Mouse (Mus musculus): Measurements from ENCODE around the gene Itpkb. TPM values are rescaled to one million over a fixed set of nuclear protein-coding genes. Genes with fewer than 3 reads are reported as not detected.

The Itpkb gene
- polyA plus RNA-seq, 1 experiment, result 18.1 TPM

- H3K4me3 ChIP-seq (replicated peaks; ENCODE audit: control insufficient read depth, low read depth, low read length), result no peak overlapping the region
- 26% methylated on average over 5 of the region's 5 CpGs for WGBS
- no peak overlapping the region for H3K27ac ChIP-seq (ENCODE audit: control insufficient read depth, insufficient read depth, low read depth, low read length, poor library complexity)
- TF ChIP-seq POLR2A (IDR thresholded peaks at IDR 0.05; ENCODE audit: borderline replicate concordance, control insufficient read depth, low read depth, low read length) (no peak), CTCF (IDR thresholded peaks at IDR 0.05; ENCODE audit: control insufficient read depth, insufficient read depth, low read length) (no peak)
- H3K4me1 ChIP-seq (ENCODE audit: control insufficient read depth, insufficient read depth, low read length), result peaks cover 13% of the 10 kb centered on the region
These were observed 32.6 kb downstream of the Itpkb start for GRCm38 (mm10) chr1:180362844-180363243.

DNA sequence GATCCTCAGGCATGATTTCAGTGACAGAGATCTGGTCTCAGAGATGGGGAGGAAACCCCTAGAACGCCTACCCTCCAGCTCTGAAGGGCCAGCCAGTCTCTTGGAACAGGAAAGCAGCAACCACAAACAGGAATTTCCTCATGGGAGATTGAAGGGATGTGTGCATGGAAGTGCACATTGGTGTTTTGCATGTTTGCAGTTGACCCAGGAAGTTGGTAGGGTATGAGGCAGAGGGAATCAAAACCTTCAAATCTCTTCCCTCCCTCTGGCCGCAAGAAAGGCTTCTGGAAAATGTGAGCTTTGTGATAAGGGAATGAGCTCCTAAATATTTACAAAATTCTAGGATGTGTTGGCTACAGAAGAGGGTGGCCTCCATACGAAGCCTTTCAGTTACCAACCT is 33.0 kb downstream of the Itpkb start:
- no peak overlapping the region for H3K27ac ChIP-seq (ENCODE audit: control insufficient read depth, insufficient read depth, low read depth, low read length, poor library complexity)
- TF ChIP-seq CTCF (IDR thresholded peaks at IDR 0.05; ENCODE audit: control insufficient read depth, insufficient read depth, low read length) (no peak), POLR2A (IDR thresholded peaks at IDR 0.05; ENCODE audit: borderline replicate concordance, control insufficient read depth, low read depth, low read length) (no peak)
- WGBS, result 67% methylated on average over 3 of the region's 3 CpGs
- peaks cover 10% of the 10 kb centered on the region for H3K4me1 ChIP-seq (ENCODE audit: control insufficient read depth, insufficient read depth, low read length)
- H3K4me3 ChIP-seq (replicated peaks; ENCODE audit: control insufficient read depth, low read depth, low read length), result no peak overlapping the region

GRCm38 (mm10) chr1:180364005-180364404 is 33.7 kb downstream of the Itpkb start:
- Histone ChIP-seq H3K27ac (ENCODE audit: control insufficient read depth, insufficient read depth, low read depth, low read length, poor library complexity) (no peak overlapping the region), H3K4me3 (replicated peaks; ENCODE audit: control insufficient read depth, low read depth, low read length) (no peak overlapping the region), H3K4me1 (ENCODE audit: control insufficient read depth, insufficient read depth, low read length) (peaks cover 10% of the 10 kb centered on the region)
- whole genome bisulfite sequencing, result 18% methylated on average over 17 of the region's 17 CpGs
- no peak for TF ChIP-seq CTCF (IDR thresholded peaks at IDR 0.05; ENCODE audit: control insufficient read depth, insufficient read depth, low read length)
- TF ChIP-seq POLR2A (IDR thresholded peaks at IDR 0.05; ENCODE audit: borderline replicate concordance, control insufficient read depth, low read depth, low read length), result no peak

- 16% methylated on average over 2 of the region's 2 CpGs for WGBS
- TF ChIP-seq POLR2A (IDR thresholded peaks at IDR 0.05; ENCODE audit: borderline replicate concordance, control insufficient read depth, low read depth, low read length), result no peak
- no peak for TF ChIP-seq CTCF (IDR thresholded peaks at IDR 0.05; ENCODE audit: control insufficient read depth, insufficient read depth, low read length)
- H3K27ac ChIP-seq (ENCODE audit: control insufficient read depth, insufficient read depth, low read depth, low read length, poor library complexity), result no peak overlapping the region
- H3K4me3 ChIP-seq (replicated peaks; ENCODE audit: control insufficient read depth, low read depth, low read length), result no peak overlapping the region
- peaks cover 10% of the 10 kb centered on the region for H3K4me1 ChIP-seq (ENCODE audit: control insufficient read depth, insufficient read depth, low read length)
These were observed 34.4 kb downstream of the Itpkb start for GRCm38 (mm10) chr1:180364720-180365119.

GRCm38 (mm10) chr1:180365180-180365810 is 35.0 kb downstream of the Itpkb start:
- TF ChIP-seq CTCF (IDR thresholded peaks at IDR 0.05; ENCODE audit: control insufficient read depth, insufficient read depth, low read length) (no peak), POLR2A (IDR thresholded peaks at IDR 0.05; ENCODE audit: borderline replicate concordance, control insufficient read depth, low read depth, low read length) (peak; percentile 62; the same call in 1 of the 2 replicates)
- Histone ChIP-seq H3K4me3 (replicated peaks; ENCODE audit: control insufficient read depth, low read depth, low read length) (peak overlapping the region; percentile 55), H3K27ac (ENCODE audit: control insufficient read depth, insufficient read depth, low read depth, low read length, poor library complexity) (peak overlapping the region; percentile 26), H3K4me1 (ENCODE audit: control insufficient read depth, insufficient read depth, low read length) (peaks cover 8% of the 10 kb centered on the region)
- WGBS, result under 1% methylated on average over 29 of the region's 29 CpGs

DNA sequence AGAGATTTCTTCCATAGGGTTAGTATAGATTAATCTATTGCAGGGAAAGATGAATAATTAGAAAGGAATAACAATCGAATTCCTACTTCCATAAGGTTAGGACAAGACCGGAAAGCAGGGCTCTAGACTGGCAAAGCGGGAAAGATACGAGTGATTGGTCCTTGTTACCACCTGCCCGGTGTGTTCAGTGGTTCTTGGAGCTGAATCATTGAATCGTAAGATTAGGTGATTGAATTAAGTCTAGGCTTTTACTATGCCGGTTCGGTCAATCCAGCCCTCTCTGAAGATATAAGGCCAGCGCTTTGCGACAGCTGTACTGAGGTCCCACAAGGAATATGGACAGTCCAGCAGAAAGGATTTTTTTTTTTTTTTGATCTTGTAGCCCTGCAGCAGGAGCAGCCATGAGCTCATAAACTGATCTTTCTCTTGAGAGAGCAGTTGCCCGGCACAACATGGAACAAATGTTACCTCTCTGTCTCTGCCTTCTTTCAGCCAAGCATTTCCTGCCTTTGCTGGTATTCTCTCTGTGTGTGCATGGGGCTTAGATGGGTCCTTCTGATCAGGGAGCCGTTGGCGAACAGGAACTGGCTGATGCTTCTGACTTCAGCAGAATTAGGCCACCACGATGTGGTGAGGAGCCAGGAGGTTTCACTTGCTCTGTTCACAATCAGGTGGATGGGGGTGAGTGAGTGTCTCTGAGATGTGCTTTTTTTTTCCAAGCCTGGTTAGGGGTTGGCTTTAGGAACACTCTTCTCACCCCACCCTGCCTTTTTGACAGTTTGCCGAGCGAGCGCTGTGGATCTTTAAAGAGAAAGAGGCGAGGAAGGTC is 35.9 kb downstream of the Itpkb start:
- Histone ChIP-seq H3K4me3 (replicated peaks; ENCODE audit: control insufficient read depth, low read depth, low read length) (no peak overlapping the region), H3K4me1 (ENCODE audit: control insufficient read depth, insufficient read depth, low read length) (peaks cover 8% of the 10 kb centered on the region), H3K27ac (ENCODE audit: control insufficient read depth, insufficient read depth, low read depth, low read length, poor library complexity) (no peak overlapping the region)
- 38% methylated on average over 18 of the region's 18 CpGs for WGBS
- no peak for TF ChIP-seq POLR2A (IDR thresholded peaks at IDR 0.05; ENCODE audit: borderline replicate concordance, control insufficient read depth, low read depth, low read length)
- TF ChIP-seq CTCF (IDR thresholded peaks at IDR 0.05; ENCODE audit: control insufficient read depth, insufficient read depth, low read length), result no peak

GRCm38 (mm10) chr1:180367045-180367619 is 36.8 kb downstream of the Itpkb start:
- no peak for TF ChIP-seq POLR2A (IDR thresholded peaks at IDR 0.05; ENCODE audit: borderline replicate concordance, control insufficient read depth, low read depth, low read length)
- TF ChIP-seq CTCF (IDR thresholded peaks at IDR 0.05; ENCODE audit: control insufficient read depth, insufficient read depth, low read length), result no peak
- WGBS, result 35% methylated on average over 3 of the region's 3 CpGs
- no peak overlapping the region for H3K27ac ChIP-seq (ENCODE audit: control insufficient read depth, insufficient read depth, low read depth, low read length, poor library complexity)
- H3K4me1 ChIP-seq (ENCODE audit: control insufficient read depth, insufficient read depth, low read length), result peaks cover 8% of the 10 kb centered on the region
- H3K4me3 ChIP-seq (replicated peaks; ENCODE audit: control insufficient read depth, low read depth, low read length), result no peak overlapping the region

DNA sequence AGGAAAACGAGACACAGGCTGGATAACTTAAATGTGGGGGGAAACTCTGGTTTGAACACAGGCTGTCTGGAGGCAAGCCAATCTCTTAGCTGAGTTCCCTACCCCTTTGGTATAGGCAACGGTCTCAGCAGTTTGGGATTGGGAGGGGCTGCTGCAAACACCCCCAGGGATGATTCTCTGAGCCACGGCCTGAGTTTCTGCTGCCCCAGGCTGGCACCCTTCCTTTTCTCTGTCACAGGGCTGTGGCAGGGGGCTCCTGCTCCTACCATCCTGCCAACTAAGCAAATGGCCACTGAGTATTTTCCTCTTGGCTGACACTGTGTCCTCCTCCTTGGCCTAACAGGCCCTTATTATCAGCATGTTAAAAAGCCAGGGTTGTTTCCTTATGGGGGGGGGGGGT is 37.3 kb downstream of the Itpkb start:
- WGBS, result 35% methylated on average over 3 of the region's 3 CpGs
- Histone ChIP-seq H3K27ac (ENCODE audit: control insufficient read depth, insufficient read depth, low read depth, low read length, poor library complexity) (no peak overlapping the region), H3K4me1 (ENCODE audit: control insufficient read depth, insufficient read depth, low read length) (peaks cover 8% of the 10 kb centered on the region), H3K4me3 (replicated peaks; ENCODE audit: control insufficient read depth, low read depth, low read length) (no peak overlapping the region)
- TF ChIP-seq CTCF (IDR thresholded peaks at IDR 0.05; ENCODE audit: control insufficient read depth, insufficient read depth, low read length) (no peak), POLR2A (IDR thresholded peaks at IDR 0.05; ENCODE audit: borderline replicate concordance, control insufficient read depth, low read depth, low read length) (no peak)
